Mouse (Mus musculus): ENCODE results near the gene Fxyd5.

Gene Fxyd5

GRCm38 (mm10) chr7:31060621-31061010 lies 18.3 kb upstream of the Fxyd5 start:
- DNase-seq (ENCODE audit: low spot score in 2 of 2), result no peak

GRCm38 (mm10) chr7:31059919-31060620 lies 17.8 kb upstream of the Fxyd5 start:
- no peak for DNase-seq (ENCODE audit: low spot score in 2 of 2)

- DNase-seq (ENCODE audit: low spot score in 2 of 2), result peak; percentile 83 to 85
Measured at GRCm38 (mm10) chr7:31059108-31059507, 16.8 kb upstream of the Fxyd5 start, which contains the start of gene Lgi4. Gene Lgi4 (plus strand): TSS chr7:31059342.

- no peak for DNase-seq (ENCODE audit: low spot score in 2 of 2)
Measured at GRCm38 (mm10) chr7:31058211-31058610, 15.9 kb upstream of the Fxyd5 start.

GRCm38 (mm10) chr7:31057730-31058129 lies 15.4 kb upstream of the Fxyd5 start:
- no peak for DNase-seq (ENCODE audit: low spot score in 2 of 2)

GRCm38 (mm10) chr7:31057071-31057470 lies 14.8 kb upstream of the Fxyd5 start, which contains the start of gene Fxyd1:
Gene Fxyd1 (minus strand): TSS chr7:31057199.
- no peak for DNase-seq (ENCODE audit: low spot score in 2 of 2)

GRCm38 (mm10) chr7:31056448-31056847 lies 14.2 kb upstream of the Fxyd5 start:
- no peak for DNase-seq (ENCODE audit: low spot score in 2 of 2)

- DNase-seq (ENCODE audit: low spot score in 2 of 2), result no peak
Measured at GRCm38 (mm10) chr7:31055883-31056282, 13.6 kb upstream of the Fxyd5 start.

GRCm38 (mm10) chr7:31055354-31055824 lies 13.1 kb upstream of the Fxyd5 start:
- DNase-seq (ENCODE audit: low spot score in 2 of 2), result peak in 1 of 2 experiments; percentile 78

GRCm38 (mm10) chr7:31054661-31055320 lies 12.5 kb upstream of the Fxyd5 start:
- DNase-seq (ENCODE audit: low spot score in 2 of 2), result no peak

GRCm38 (mm10) chr7:31053882-31054447 lies 11.7 kb upstream of the Fxyd5 start:
- no peak for DNase-seq (ENCODE audit: low spot score in 2 of 2)

- no peak for DNase-seq (ENCODE audit: low spot score in 2 of 2)
Measured at GRCm38 (mm10) chr7:31052636-31053434, 10.6 kb upstream of the Fxyd5 start.

GRCm38 (mm10) chr7:31052251-31052635 lies 10.0 kb upstream of the Fxyd5 start:
- no peak for DNase-seq (ENCODE audit: low spot score in 2 of 2)

- no peak for DNase-seq (ENCODE audit: low spot score in 2 of 2)
Measured at GRCm38 (mm10) chr7:31051321-31052021, 9.2 kb upstream of the Fxyd5 start, which contains the start of gene Fxyd7. Gene Fxyd7 (minus strand): TSS chr7:31051467.

- DNase-seq (ENCODE audit: low spot score in 2 of 2), result no peak
Measured at GRCm38 (mm10) chr7:31050921-31051320, 8.6 kb upstream of the Fxyd5 start.

GRCm38 (mm10) chr7:31050487-31050886 lies 8.2 kb upstream of the Fxyd5 start:
- DNase-seq (ENCODE audit: low spot score in 2 of 2), result no peak

GRCm38 (mm10) chr7:31049846-31050281 lies 7.6 kb upstream of the Fxyd5 start:
- DNase-seq (ENCODE audit: low spot score in 2 of 2), result no peak

GRCm38 (mm10) chr7:31049135-31049845 lies 7.0 kb upstream of the Fxyd5 start:
- DNase-seq (ENCODE audit: low spot score in 2 of 2), result no peak

- DNase-seq (ENCODE audit: low spot score in 2 of 2), result peak in 1 of 2 experiments; percentile 66
Measured at GRCm38 (mm10) chr7:31041662-31042315, 492 bp downstream of the Fxyd5 start.

GRCm38 (mm10) chr7:31041023-31041407 lies 1.3 kb downstream of the Fxyd5 start:
- no peak for DNase-seq (ENCODE audit: low spot score in 2 of 2)

Data from urinary bladder, adult 18-20 months (tissue).